Mouse (Mus musculus) olfactory bulb, adult 2 months (tissue): ENCODE measurements around the gene Zc3h6. TPM values are rescaled to one million over a fixed set of nuclear protein-coding genes. Genes with fewer than 3 reads are reported as not detected.
"Not testable (repeated sequence)": the region's sequence is repeated elsewhere in the genome, so short reads cannot be mapped to it uniquely, and the experiment has no call there.

Experiments used
- H3K27ac ChIP-seq: fragments of 200-500 bp; 2 replicates; pipeline ENCODE4 v1.5.1; 2012; ENCODE audit warnings: low read depth, low read length; ENCODE audit not compliant: insufficient read depth
- H3K4me1 ChIP-seq: fragments of 200-500 bp; 2 replicates; pipeline ENCODE4 v1.6.1; 2012; ENCODE audit warnings: low read length; ENCODE audit not compliant: control insufficient read depth, insufficient read depth
- H3K4me3 ChIP-seq: fragments of 200-500 bp; 2 replicates; pipeline ENCODE4 v1.5.1; 2012; ENCODE audit warnings: mild to moderate bottlenecking, low read depth, low read length, moderate library complexity; ENCODE audit not compliant: insufficient read depth
- CTCF ChIP-seq: fragments of 200-500 bp; IDR thresholded peaks from 2 replicates; pipeline ENCODE4 v1.5.1; 2012; ENCODE audit warnings: low read depth, mild to moderate bottlenecking, low read length, moderate library complexity; ENCODE audit not compliant: insufficient read depth
- POLR2A ChIP-seq: fragments of 200-500 bp; IDR thresholded peaks from 2 replicates; pipeline ENCODE4 v1.6.1; 2012; ENCODE audit warnings: mild to moderate bottlenecking, low read depth, low read length, moderate library complexity; ENCODE audit not compliant: insufficient read depth
- WGBS: fragments of 180-500 bp; shearing (Covaris S2); methylation state at CpG from one replicate; pipeline ENCODE4 v1.1.7; 2018; 5-methylcytosine and 5-hydroxymethylcytosine counted together
- polyA plus RNA-seq: library from polyadenylated mRNA; stranded (reverse); fragments of >200 nt; gene quantifications from 2 replicates; pipeline ENCODE4 v1.2.4, GENCODE M21; 2012; ENCODE audit warnings: low replicate concordance; ENCODE audit not compliant: missing spikeins, insufficient read depth, insufficient read length

Zc3h6 gene
- polyA plus RNA-seq, 1 experiment, result not detected

DNA sequence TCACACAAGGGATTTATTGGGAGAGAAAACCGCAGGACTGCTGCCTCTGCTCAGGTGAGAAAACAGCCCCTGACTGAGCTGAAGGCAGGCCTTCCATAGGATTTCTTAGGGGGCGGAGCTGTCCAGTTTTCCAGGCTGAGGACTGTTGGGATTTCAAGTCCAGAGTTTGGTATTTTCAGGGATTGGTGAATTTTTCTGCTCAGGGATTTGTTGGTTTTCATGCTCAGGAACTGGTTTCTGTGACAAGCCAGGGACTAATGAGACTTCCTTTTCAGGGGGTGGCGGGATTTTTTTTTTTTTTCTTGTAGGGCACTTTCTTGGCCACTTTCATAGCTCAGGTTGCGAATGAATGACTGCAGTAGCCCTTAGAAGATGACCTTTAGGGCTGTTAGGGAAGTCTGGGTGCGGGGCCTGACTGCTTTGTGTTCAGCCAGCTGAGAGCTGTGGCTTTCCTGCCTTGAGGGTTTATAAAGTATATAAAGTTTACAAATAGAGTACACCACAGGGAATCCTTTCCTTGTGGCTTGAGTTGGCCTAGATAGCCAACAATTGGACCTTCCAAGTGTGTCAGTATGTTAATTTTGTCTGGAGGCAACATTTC is 1.6 kb upstream of the Zc3h6 start:
- no peak overlapping the region for H3K4me3 ChIP-seq
- peaks cover 2% of the 10 kb centered on the region; the same call in 1 of the 2 replicates for H3K4me1 ChIP-seq
- WGBS, result 73% methylated on average over 5 of the region's 5 CpGs
- no peak overlapping the region for H3K27ac ChIP-seq
- TF ChIP-seq CTCF, result no peak
- TF ChIP-seq POLR2A, result no peak

DNA sequence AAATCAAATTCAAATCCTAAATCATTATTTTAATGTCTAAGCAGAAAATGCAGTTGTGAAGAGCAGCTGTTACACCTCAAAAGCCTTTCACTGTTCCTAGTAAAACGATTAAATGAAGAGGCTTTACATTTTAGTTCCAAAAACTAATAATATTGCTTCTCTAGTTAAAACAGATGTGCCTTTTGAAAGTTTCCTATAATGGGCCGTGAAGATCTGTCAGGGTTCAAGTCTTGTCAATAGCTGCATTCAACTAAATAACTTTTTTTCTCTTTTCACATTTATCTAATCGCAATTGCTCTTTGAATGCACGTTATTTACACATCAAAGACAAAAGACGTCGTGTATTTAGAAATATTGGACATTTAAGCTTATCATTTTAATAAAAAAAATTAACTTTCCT is 966 bp upstream of the Zc3h6 start:
- Histone ChIP-seq H3K4me1 (peaks cover 2% of the 10 kb centered on the region; the same call in 1 of the 2 replicates), H3K4me3 (no peak overlapping the region), H3K27ac (no peak overlapping the region)
- 3% methylated on average over 6 of the region's 6 CpGs for WGBS
- TF ChIP-seq POLR2A (no peak), CTCF (no peak)

DNA sequence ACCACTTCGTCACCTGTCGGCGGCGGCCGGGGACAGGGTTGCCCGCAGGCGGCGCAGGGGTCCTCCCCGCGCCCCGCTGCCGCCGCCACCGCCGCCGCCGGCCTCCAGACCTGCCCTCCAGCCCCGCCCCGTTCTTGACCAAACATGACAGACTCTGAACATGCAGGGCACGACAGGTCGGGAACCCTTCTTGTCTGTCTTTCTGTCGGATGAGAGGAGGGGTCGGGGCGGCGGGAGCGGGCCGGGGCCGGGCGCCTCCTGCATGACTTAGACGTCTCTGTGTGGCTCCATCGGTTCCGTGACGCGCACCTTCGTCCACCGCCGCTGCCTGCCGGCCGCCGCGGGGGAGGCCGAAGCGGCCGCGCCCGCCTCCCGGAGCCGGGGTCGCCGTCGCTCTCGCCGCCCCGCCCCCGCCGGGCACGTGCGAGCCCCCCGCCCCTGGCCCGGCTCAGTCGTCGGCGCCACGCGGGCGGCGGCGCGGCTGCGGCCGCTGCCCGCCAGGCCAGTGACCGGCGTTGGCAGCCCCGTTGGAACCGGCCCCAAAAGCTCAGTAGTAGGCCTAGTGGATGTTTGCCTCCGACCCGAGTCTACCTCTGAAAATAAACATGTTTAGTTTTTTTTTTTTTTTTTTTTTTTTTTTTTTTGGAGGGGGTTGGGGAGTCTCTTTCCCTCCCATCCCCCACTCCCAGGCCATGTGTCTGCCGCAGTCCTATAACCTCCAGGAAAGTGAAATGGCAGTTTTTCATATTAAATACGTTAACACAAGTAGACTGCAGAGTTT is 649 bp downstream of the Zc3h6 start, which contains the start of gene Gm10762:
Gene Gm10762 (minus strand): TSS at position 65 of the 781 bp plus-strand sequence.
- peak within 1 kb of the TSS; percentile 100 for H3K27ac ChIP-seq
- TF ChIP-seq POLR2A, result 0 out of 2 replicates have a peak, but pooled peaks have one; percentile 26
- TF ChIP-seq CTCF, result no peak
- whole genome bisulfite sequencing, result 3% methylated on average over 80 of the region's 80 CpGs
- H3K4me1 ChIP-seq, result peaks cover 2% of the 10 kb centered on the region; the same call in 1 of the 2 replicates
- H3K4me3 ChIP-seq, result peak within 1 kb of the TSS; percentile 91

- H3K27ac ChIP-seq, result no peak overlapping the region
- TF ChIP-seq CTCF, result no peak
- no peak for TF ChIP-seq POLR2A
- peaks cover 2% of the 10 kb centered on the region; the same call in 1 of the 2 replicates for H3K4me1 ChIP-seq
- no peak overlapping the region for H3K4me3 ChIP-seq
These were observed 1.4 kb downstream of the Zc3h6 start for GRCm38 (mm10) chr2:128968475-128969083.

DNA sequence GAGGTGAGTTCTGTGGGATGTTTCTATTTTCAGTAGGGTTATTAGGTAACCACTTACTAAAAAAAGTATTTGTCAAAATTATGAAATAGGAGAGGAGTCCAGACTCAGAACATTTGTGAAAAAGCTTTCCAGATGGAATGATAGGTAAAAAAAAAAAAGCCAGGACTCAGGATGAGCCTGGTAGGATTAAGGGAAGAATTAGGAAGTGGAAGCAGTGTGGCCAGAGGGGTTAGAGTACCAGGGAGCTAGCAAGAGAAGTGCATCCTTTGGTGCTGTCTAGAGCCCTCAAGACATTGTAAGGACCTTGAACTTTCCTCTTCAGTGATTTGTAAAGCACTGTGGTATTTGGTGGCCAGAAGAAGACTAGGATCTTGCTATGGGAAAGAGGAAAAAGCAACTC is 5.1 kb downstream of the Zc3h6 start:
- Histone ChIP-seq H3K27ac (no peak overlapping the region), H3K4me1 (no peaks in the 10 kb centered on the region)
- TF ChIP-seq CTCF, result no peak
- TF ChIP-seq POLR2A, result no peak

GRCm38 (mm10) chr2:128975572-128975971 is 8.4 kb downstream of the Zc3h6 start:
- Histone ChIP-seq H3K4me3 (no peak overlapping the region), H3K27ac (no peak overlapping the region), H3K4me1 (no peaks in the 10 kb centered on the region)
- no peak for TF ChIP-seq CTCF
- WGBS, result 63% methylated on average over 4 of the region's 4 CpGs

More for the DNA sequence above, 5.1 kb downstream of the Zc3h6 start:
- no peak overlapping the region for H3K4me3 ChIP-seq

GRCm38 (mm10) chr2:128984746-128985145 is 17.5 kb downstream of the Zc3h6 start:
- Histone ChIP-seq H3K27ac (no peak overlapping the region), H3K4me3 (no peak overlapping the region), H3K4me1 (no peaks in the 10 kb centered on the region)
- 92% methylated on average over 3 of the region's 3 CpGs for WGBS
- no peak for TF ChIP-seq POLR2A

DNA sequence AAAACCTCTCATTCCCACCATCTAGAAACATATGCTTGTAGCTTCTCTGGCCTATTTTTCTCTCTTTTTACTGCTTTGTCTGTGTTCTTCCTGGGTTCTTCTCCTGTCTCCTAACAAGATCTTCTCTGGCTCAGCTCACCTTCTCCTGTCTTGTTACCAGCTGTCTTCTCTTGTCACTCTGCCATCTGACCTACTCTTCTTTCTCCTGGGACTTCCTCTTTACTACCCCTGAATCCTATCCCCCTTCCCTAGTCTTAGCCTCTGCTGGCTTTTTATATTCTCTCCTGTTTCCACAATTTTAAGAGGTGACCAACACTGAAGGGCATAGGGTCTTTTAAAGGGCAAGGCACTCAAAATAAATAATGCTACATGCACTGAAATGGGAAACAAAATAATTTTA is 37.7 kb downstream of the Zc3h6 start:
- TF ChIP-seq CTCF (no peak), POLR2A (no peak)
- Histone ChIP-seq H3K27ac (no peak overlapping the region), H3K4me3 (no peak overlapping the region), H3K4me1 (no peaks in the 10 kb centered on the region)

DNA sequence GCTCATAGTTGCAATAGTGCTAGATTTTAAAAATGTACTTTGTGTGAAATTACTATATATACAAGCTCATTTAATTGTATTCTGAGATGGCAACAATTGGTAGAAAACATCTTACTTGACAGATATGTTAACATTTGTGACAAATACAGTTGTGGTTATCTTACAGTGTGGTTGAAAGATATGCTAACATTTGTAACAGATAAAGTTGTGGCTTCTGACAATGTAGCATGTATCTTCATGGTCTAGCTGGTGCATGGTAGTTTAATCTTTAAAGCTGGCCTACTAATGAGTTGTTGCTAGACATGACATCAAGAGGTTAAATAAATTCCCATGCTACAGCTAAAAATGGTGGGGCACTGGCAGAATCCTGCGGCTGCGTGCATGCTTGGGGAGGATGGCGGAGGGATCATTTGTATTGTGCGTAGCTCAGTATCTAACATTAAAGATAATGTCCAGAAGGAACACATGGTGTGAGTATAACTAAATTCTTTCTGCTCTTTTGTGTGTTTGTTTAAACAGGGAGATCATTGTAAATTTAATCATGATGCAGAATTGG is 39.1 kb downstream of the Zc3h6 start:
- WGBS, result 82% methylated on average over 4 of the region's 4 CpGs
- Histone ChIP-seq H3K4me1 (no peaks in the 10 kb centered on the region), H3K27ac (no peak overlapping the region)

GRCm38 (mm10) chr2:129008867-129009266 is 41.7 kb downstream of the Zc3h6 start:
- not testable (repeated sequence) for H3K4me1 ChIP-seq, H3K4me3 ChIP-seq, H3K27ac ChIP-seq
- WGBS, result 71% methylated on average over 2 of the region's 2 CpGs

More for the DNA sequence above, 39.1 kb downstream of the Zc3h6 start:
- H3K4me3 ChIP-seq, result no peak overlapping the region
- TF ChIP-seq POLR2A (no peak), CTCF (no peak)
